Mouse (Mus musculus): ENCODE measurements around the gene Pwwp2b.

The Pwwp2b gene

GRCm38 (mm10) chr7:139247881-139248614, at the start of gene Pwwp2b:
Gene Pwwp2b, plus strand, starts transcription at chr7:139248482.
- DNase-seq: peak; percentile 74

- DNase-seq: no peak
Measured at GRCm38 (mm10) chr7:139200108-139200507, 48.2 kb upstream of the Pwwp2b start.

- DNase-seq: no peak
Measured at GRCm38 (mm10) chr7:139201209-139201608, 47.1 kb upstream of the Pwwp2b start.

GRCm38 (mm10) chr7:139208023-139208772, 40.1 kb upstream of the Pwwp2b start:
- peak; percentile 74 to 76 for DNase-seq

GRCm38 (mm10) chr7:139208773-139209095, 39.5 kb upstream of the Pwwp2b start:
- no peak for DNase-seq

GRCm38 (mm10) chr7:139211761-139212160, 36.5 kb upstream of the Pwwp2b start:
- no peak for DNase-seq

GRCm38 (mm10) chr7:139212754-139213745, 35.2 kb upstream of the Pwwp2b start, which contains the start of the genes Lrrc27 and Stk32c:
Gene Lrrc27, plus strand, starts transcription at chr7:139212988.
Gene Stk32c, minus strand, starts transcription at chr7:139213307.
- peak; percentile 98 to 99 for DNase-seq

- no peak for DNase-seq
Measured at GRCm38 (mm10) chr7:139213751-139214150, 34.5 kb upstream of the Pwwp2b start.

- no peak for DNase-seq
Measured at GRCm38 (mm10) chr7:139214160-139214559, 34.1 kb upstream of the Pwwp2b start.

- no peak for DNase-seq
Measured at GRCm38 (mm10) chr7:139214596-139215340, 33.5 kb upstream of the Pwwp2b start.

- DNase-seq: no peak
Measured at GRCm38 (mm10) chr7:139215516-139215915, 32.8 kb upstream of the Pwwp2b start.

GRCm38 (mm10) chr7:139215946-139216345, 32.3 kb upstream of the Pwwp2b start:
- no peak for DNase-seq

GRCm38 (mm10) chr7:139216464-139216863, 31.8 kb upstream of the Pwwp2b start:
- DNase-seq: no peak

GRCm38 (mm10) chr7:139217046-139217445, 31.2 kb upstream of the Pwwp2b start:
- no peak for DNase-seq

GRCm38 (mm10) chr7:139218641-139219415, 29.5 kb upstream of the Pwwp2b start:
- DNase-seq: no peak

GRCm38 (mm10) chr7:139219486-139219885, 28.8 kb upstream of the Pwwp2b start:
- DNase-seq: no peak

- DNase-seq: no peak
Measured at GRCm38 (mm10) chr7:139220303-139220702, 28.0 kb upstream of the Pwwp2b start.

GRCm38 (mm10) chr7:139221072-139221471, 27.2 kb upstream of the Pwwp2b start:
- DNase-seq: no peak

- DNase-seq: no peak
Measured at GRCm38 (mm10) chr7:139221856-139222255, 26.4 kb upstream of the Pwwp2b start.

GRCm38 (mm10) chr7:139222341-139222740, 25.9 kb upstream of the Pwwp2b start:
- no peak for DNase-seq

GRCm38 (mm10) chr7:139224070-139224469, 24.2 kb upstream of the Pwwp2b start:
- DNase-seq: no peak

Measured in B cell, adult 2 months (primary cell).